Comparison of ENCODE assay signal across 27 mouse cellular contexts in the genomic region with DNA sequence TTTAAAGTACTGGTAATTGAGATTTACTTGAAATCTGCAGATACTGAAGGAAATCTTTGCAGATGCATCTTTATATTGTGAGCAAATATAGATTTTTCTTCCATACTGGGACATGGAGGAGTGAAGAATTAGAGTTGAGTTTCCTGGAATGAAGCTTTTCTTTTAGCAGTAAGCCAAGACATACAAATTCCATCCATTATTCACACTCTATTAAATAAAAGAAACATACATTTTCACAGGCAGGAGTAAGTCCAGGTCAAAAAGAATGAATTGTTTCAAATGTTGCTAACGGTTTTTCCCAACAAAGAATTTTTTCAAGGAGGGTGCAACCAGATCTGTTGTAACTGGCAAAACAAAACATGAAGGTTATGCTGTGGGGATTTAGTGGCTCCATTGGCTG. TPM values are rescaled to one million over a fixed set of nuclear protein-coding genes. Genes with fewer than 3 reads are reported as not detected.
DNase-seq lines count a peak whose midpoint lies in the region; ATAC-seq and TF ChIP-seq lines count a peak whose summit lies in the region.
"Had no signal": no experiment of that assay in that cellular context is flagged by ENCODE, and none has a peak within 500 bp of the region (broad histone marks: within the 10 kb centered on the region; RNA-seq: fewer than 3 reads in every experiment).

No protein-coding gene starts in this region.

- no peak for TF ChIP-seq POLR2A in olfactory bulb, adult 2 months (IDR thresholded peaks at IDR 0.05; ENCODE audit: insufficient read depth, low read depth, low read length)
- TF ChIP-seq POLR2A in heart, adult 2 months (IDR thresholded peaks at IDR 0.05; ENCODE audit: insufficient read depth, low read depth, low read length): no peak

- no peak overlapping the region for H3K4me3 ChIP-seq in hindbrain, embryonic 14.5 days (replicated peaks; ENCODE audit: low read length)
- H3K4me3 ChIP-seq in hindbrain, embryonic 12.5 days: no peak overlapping the region
- peak overlapping the region; percentile 55 for H3K4me3 ChIP-seq in forebrain, embryonic 14.5 days (ENCODE audit: low read depth, low read length)
- H3K4me3 ChIP-seq in olfactory bulb, adult 2 months (ENCODE audit: insufficient read depth, low read depth, low read length): no peak overlapping the region
- no peak overlapping the region for H3K4me3 ChIP-seq in heart, adult 2 months
- H3K4me3 ChIP-seq: gastrocnemius, adult 2 months; heart, embryonic 10.5 days; hindbrain, embryonic 13.5 days; intestine, embryonic 15.5 days had no signal

- intact Hi-C loops in heart, adult 2 months (cut with DNase I): no loop called here

- H3K79me2 ChIP-seq in heart, adult 2 months (replicated peaks; ENCODE audit: control insufficient read depth, insufficient read depth, low read length): no peaks in the 10 kb centered on the region

- H3K36me3 ChIP-seq in hindbrain, embryonic 14.5 days (replicated peaks; ENCODE audit: control insufficient read depth, insufficient read depth): no peaks in the 10 kb centered on the region
- no peaks in the 10 kb centered on the region for H3K36me3 ChIP-seq in hindbrain, embryonic 12.5 days
- H3K36me3 ChIP-seq in forebrain, embryonic 14.5 days (ENCODE audit: control insufficient read depth, insufficient read depth, low read length): peaks cover 21% of the 10 kb centered on the region; the same call in 1 of the 2 replicates
- no peaks in the 10 kb centered on the region for H3K36me3 ChIP-seq in heart, adult 2 months (ENCODE audit: control insufficient read depth, insufficient read depth, low read length)
- H3K36me3 ChIP-seq: embryonic facial prominence, embryonic 10.5 days; G1E; heart, embryonic 10.5 days; hindbrain, embryonic 13.5 days; intestine, embryonic 15.5 days had no signal

- H3K9me3 ChIP-seq in hindbrain, embryonic 14.5 days (ENCODE audit: control insufficient read depth, low read length): no peaks in the 10 kb centered on the region
- H3K9me3 ChIP-seq in hindbrain, embryonic 12.5 days (replicated peaks): no peaks in the 10 kb centered on the region
- no peaks in the 10 kb centered on the region for H3K9me3 ChIP-seq in forebrain, embryonic 14.5 days (replicated peaks; ENCODE audit: control insufficient read depth, low read length)
- H3K9me3 ChIP-seq: embryonic facial prominence, embryonic 10.5 days; heart, embryonic 10.5 days; hindbrain, embryonic 13.5 days; intestine, embryonic 15.5 days had no signal

- TF ChIP-seq EP300 in heart, adult 2 months (IDR thresholded peaks at IDR 0.05; ENCODE audit: insufficient read depth, low read depth, low read length): no peak

- ATAC-seq in hindbrain, embryonic 14.5 days (ENCODE audit: low FRiP score): no peak
- ATAC-seq in hindbrain, embryonic 12.5 days (ENCODE audit: low FRiP score): no peak
- no peak for ATAC-seq in forebrain, embryonic 14.5 days
- ATAC-seq: CD4-positive, CD25-positive, alpha-beta regulatory T cell, adult 4 months; intestine, embryonic 15.5 days had no signal

- no peak overlapping the region for H3K27ac ChIP-seq in hindbrain, embryonic 14.5 days
- H3K27ac ChIP-seq in hindbrain, embryonic 12.5 days: no peak overlapping the region
- peak overlapping the region; percentile 100 for H3K27ac ChIP-seq in forebrain, embryonic 14.5 days (ENCODE audit: low read depth, low read length)
- peak overlapping the region; percentile 98 for H3K27ac ChIP-seq in olfactory bulb, adult 2 months (ENCODE audit: insufficient read depth, low read depth, low read length)
- no peak overlapping the region for H3K27ac ChIP-seq in heart, adult 2 months
- H3K27ac ChIP-seq: embryonic facial prominence, embryonic 10.5 days; gastrocnemius, adult 2 months; heart, embryonic 10.5 days; hindbrain, embryonic 13.5 days; intestine, embryonic 15.5 days had no signal

- H3K27me3 ChIP-seq in hindbrain, embryonic 14.5 days (ENCODE audit: control insufficient read depth, insufficient read depth, low read length): peaks cover 90% of the 10 kb centered on the region
- peaks cover 69% of the 10 kb centered on the region for H3K27me3 ChIP-seq in hindbrain, embryonic 12.5 days
- peaks cover 3% of the 10 kb centered on the region; the same call in 1 of the 2 replicates for H3K27me3 ChIP-seq in forebrain, embryonic 14.5 days (replicated peaks; ENCODE audit: control insufficient read depth, insufficient read depth, low read length)
- H3K27me3 ChIP-seq in heart, adult 2 months (ENCODE audit: control insufficient read depth, insufficient read depth, low read length): peaks cover 11% of the 10 kb centered on the region

- H3K4me1 ChIP-seq in hindbrain, embryonic 14.5 days (replicated peaks; ENCODE audit: control insufficient read depth, insufficient read depth, low read length): no peaks in the 10 kb centered on the region
- peaks cover 9% of the 10 kb centered on the region for H3K4me1 ChIP-seq in hindbrain, embryonic 12.5 days
- H3K4me1 ChIP-seq in forebrain, embryonic 14.5 days (ENCODE audit: control insufficient read depth, insufficient read depth, low read length): peaks cover 18% of the 10 kb centered on the region
- H3K4me1 ChIP-seq in olfactory bulb, adult 2 months (ENCODE audit: control insufficient read depth, insufficient read depth, low read length): no peaks in the 10 kb centered on the region
- no peaks in the 10 kb centered on the region for H3K4me1 ChIP-seq in heart, adult 2 months (ENCODE audit: control insufficient read depth, insufficient read depth, low read length)
- H3K4me1 ChIP-seq: heart, embryonic 10.5 days had no signal

- DNase-seq in hindbrain, embryonic 14.5 days (ENCODE audit: low spot score): peak; percentile 26
- DNase-seq in retina, embryonic 14.5 days (ENCODE audit: low spot score): peak; percentile 17
- no peak for DNase-seq in retina, postnatal 1 day
- no peak for DNase-seq in forebrain, embryonic 14.5 days (ENCODE audit: low spot score)
- DNase-seq in gastrocnemius, adult 18-20 months (ENCODE audit: low spot score): no peak
- DNase-seq in heart, adult 2 months: no peak
- DNase-seq: adrenal gland, adult 8-10 months; adrenal gland, postnatal 36 days; B cell, adult 2 months; cerebellum, adult 11 months; cerebellum, adult 9-10 months; cerebellum, postnatal 25 days; gastrocnemius, adult 2 months; gastrocnemius, postnatal 25 days; heart, postnatal 10 days; heart, postnatal 4 days had no signal

- H3K4me2 ChIP-seq in hindbrain, embryonic 14.5 days (replicated peaks): no peak overlapping the region
- no peak overlapping the region for H3K4me2 ChIP-seq in hindbrain, embryonic 12.5 days (replicated peaks)
- peak overlapping the region; percentile 84 for H3K4me2 ChIP-seq in forebrain, embryonic 14.5 days (ENCODE audit: low read length)
- H3K4me2 ChIP-seq: hindbrain, embryonic 13.5 days; intestine, embryonic 15.5 days had no signal

- WGBS in hindbrain, embryonic 14.5 days: 0% methylated on average over 1 of the region's 1 CpGs
- WGBS in hindbrain, embryonic 12.5 days: 2% methylated on average over 1 of the region's 1 CpGs
- WGBS in forebrain, embryonic 14.5 days: 0% methylated on average over 1 of the region's 1 CpGs
- WGBS in olfactory bulb, adult 2 months: 33% methylated on average over 1 of the region's 1 CpGs
- 2% methylated on average over 1 of the region's 1 CpGs for WGBS in heart, adult 2 months

- no peak overlapping the region for H3K9ac ChIP-seq in hindbrain, embryonic 14.5 days
- H3K9ac ChIP-seq in hindbrain, embryonic 12.5 days: no peak overlapping the region
- peak overlapping the region; percentile 99 for H3K9ac ChIP-seq in forebrain, embryonic 14.5 days (ENCODE audit: low read length)
- H3K9ac ChIP-seq in heart, adult 2 months (ENCODE audit: low read depth, low read length): no peak overlapping the region
- H3K9ac ChIP-seq: hindbrain, embryonic 13.5 days; intestine, embryonic 15.5 days had no signal

- TF ChIP-seq CTCF in olfactory bulb, adult 2 months (IDR thresholded peaks at IDR 0.05; ENCODE audit: insufficient read depth, low read depth, low read length): no peak
- TF ChIP-seq CTCF in heart, adult 2 months (IDR thresholded peaks at IDR 0.05): no peak

RNA-seq across cellular contexts. Expression of a gene that starts 14.6 kb away (rescaled TPM):
- polyA plus RNA-seq in hindbrain, embryonic 14.5 days (2014; fragmentation: Nextera tagmentation; extraction: Ambion mirVana): not detected in 2 replicates
- polyA plus RNA-seq in hindbrain, embryonic 12.5 days (2016; fragmentation: Nextera tagmentation; extraction: Ambion mirVana): 0.07 and 0.08 TPM in 2 replicates
- polyA plus RNA-seq in forebrain, embryonic 14.5 days (2014; fragmentation: Nextera tagmentation; extraction: Ambion mirVana): 2.2 and 3.6 TPM in 2 replicates
- not detected in 2 replicates for polyA plus RNA-seq in olfactory bulb, adult 2 months (2012; ENCODE audit: insufficient read depth, insufficient read length, low replicate concordance, missing spikeins)
- total RNA-seq in gastrocnemius, adult 18-20 months (2021): not detected
- not detected for total RNA-seq in heart, adult 2 months (2021)
- polyA plus RNA-seq in heart, adult 2 months (2012; rRNA removed): not detected in 2 replicates
- total RNA-seq: adrenal gland, adult 8-10 months; adrenal gland, postnatal 36 days; gastrocnemius, adult 2 months; gastrocnemius, postnatal 25 days; granulocyte monocyte progenitor cell, adult 5-6 weeks; heart, postnatal 10 days; heart, postnatal 4 days had no signal
- polyA plus RNA-seq: CD4-positive, CD25-positive, alpha-beta regulatory T cell, adult 4 months; embryonic facial prominence, embryonic 14.5 days; G1E; heart, embryonic 10.5 days; heart, embryonic 14.5 days; hindbrain, embryonic 13.5 days; intestine, embryonic 15.5 days had no signal

RNA-seq across cellular contexts. Expression of a gene that starts 17.2 kb away (rescaled TPM):
- polyA plus RNA-seq in hindbrain, embryonic 14.5 days (2014; fragmentation: Nextera tagmentation; extraction: Ambion mirVana): not detected in 2 replicates
- 0.68 and 1.9 TPM in 2 replicates for polyA plus RNA-seq in hindbrain, embryonic 12.5 days (2016; fragmentation: Nextera tagmentation; extraction: Ambion mirVana)
- 72.6 and 77.7 TPM in 2 replicates for polyA plus RNA-seq in forebrain, embryonic 14.5 days (2014; fragmentation: Nextera tagmentation; extraction: Ambion mirVana)
- 104 TPM in 1 of 2 replicates, not detected in the other for polyA plus RNA-seq in olfactory bulb, adult 2 months (2012; ENCODE audit: insufficient read depth, insufficient read length, low replicate concordance, missing spikeins)
- total RNA-seq in gastrocnemius, adult 18-20 months (2021): not detected
- not detected for total RNA-seq in heart, adult 2 months (2021)
- polyA plus RNA-seq in heart, adult 2 months (2012; rRNA removed): 0.14 TPM in 1 of 2 replicates, not detected in the other
- total RNA-seq: adrenal gland, adult 8-10 months; adrenal gland, postnatal 36 days; gastrocnemius, adult 2 months; gastrocnemius, postnatal 25 days; granulocyte monocyte progenitor cell, adult 5-6 weeks had no signal
- polyA plus RNA-seq: CD4-positive, CD25-positive, alpha-beta regulatory T cell, adult 4 months; G1E; heart, embryonic 14.5 days; intestine, embryonic 15.5 days had no signal

Comparison
In these comparisons a context has a peak if more than half of its experiments do, and no peak if none do; other contexts are left out.
1. DNase-seq: peak in hindbrain, embryonic 14.5 days (single experiment) and retina, embryonic 14.5 days (single experiment); none in retina, postnatal 1 day (single experiment), forebrain, embryonic 14.5 days (single experiment), gastrocnemius, adult 18-20 months (single experiment) and heart, adult 2 months (0 of 2).
2. H3K27ac ChIP-seq: peak in forebrain, embryonic 14.5 days (single experiment) and olfactory bulb, adult 2 months (single experiment); none in hindbrain, embryonic 14.5 days (single experiment), hindbrain, embryonic 12.5 days (single experiment) and heart, adult 2 months (single experiment).